Mouse (Mus musculus) lung, adult 2 months (tissue): ENCODE measurements around the gene Arhgap4. TPM values are rescaled to one million over a fixed set of nuclear protein-coding genes. Genes with fewer than 3 reads are reported as not detected.
A peak's percentile ranks its signal among the peaks of the same experiment; 100 is the strongest.

Experiments used
- DNase-seq: peaks from one replicate; pipeline ENCODE4 v3.0.0; 2022
- H3K4me1 ChIP-seq: fragments of 200-500 bp; 2 replicates; pipeline ENCODE4 v1.6.1; 2011; ENCODE audit warnings: low read length; ENCODE audit not compliant: control insufficient read depth, insufficient read depth
- H3K4me3 ChIP-seq: fragments of 200-500 bp; replicated peaks from 2 replicates; pipeline ENCODE3; 2011; ENCODE audit warnings: low read depth, mild to moderate bottlenecking, control low read depth, low read length; ENCODE audit errors: extremely low read depth
- CTCF ChIP-seq: fragments of 200-500 bp; IDR thresholded peaks from 2 replicates; pipeline ENCODE4 v1.5.1; 2011; ENCODE audit warnings: mild to moderate bottlenecking, low read length, control low read depth; ENCODE audit not compliant: insufficient read depth
- POLR2A ChIP-seq: fragments of 200-500 bp; IDR thresholded peaks from 2 replicates; pipeline ENCODE4 v1.6.1; 2011; ENCODE audit warnings: low read depth, mild to moderate bottlenecking, control low read depth, low read length, borderline replicate concordance; ENCODE audit errors: extremely low read depth
- WGBS: fragments of 180-500 bp; shearing (Covaris S2); methylation state at CpG from one replicate; pipeline ENCODE4 v1.1.7; 2018; 5-methylcytosine and 5-hydroxymethylcytosine counted together
- polyA plus RNA-seq: library from polyadenylated mRNA; depleted of rRNA; stranded (reverse); fragments of >200 nt; gene quantifications from 2 replicates; pipeline ENCODE4 v1.2.3, GENCODE M21; 2012

Gene Arhgap4
- polyA plus RNA-seq, 1 experiment = 39.0 TPM

DNA sequence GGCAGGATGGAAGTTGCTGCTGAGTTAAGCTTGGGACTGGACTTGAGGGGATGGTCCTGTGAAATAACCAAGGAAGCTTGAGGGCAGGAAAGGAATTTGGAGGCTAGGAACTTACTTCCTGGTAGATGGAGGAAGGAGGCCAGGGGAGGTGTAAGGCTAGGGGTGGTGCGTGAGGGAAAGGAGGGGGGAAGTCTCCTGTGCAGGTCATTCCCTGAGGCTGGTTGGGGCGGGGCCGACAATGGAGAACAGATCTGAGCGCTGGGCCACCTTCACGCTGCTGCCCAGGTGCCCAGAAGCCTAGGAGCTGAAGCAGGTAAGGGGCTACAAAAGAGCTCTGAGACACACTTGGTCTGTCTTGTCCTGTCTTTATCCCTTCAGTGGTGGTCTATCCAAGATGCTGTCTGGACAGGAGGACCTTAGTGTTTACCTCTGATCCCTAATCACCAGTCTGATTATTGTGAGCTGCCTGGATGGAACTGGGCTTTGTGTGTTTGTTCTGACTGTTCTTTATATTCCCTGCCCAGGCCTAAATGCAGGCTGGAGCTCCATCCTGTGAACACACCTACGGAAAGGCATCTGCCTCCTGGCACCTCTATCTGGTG, 30.0 kb downstream of the Arhgap4 start, which contains the start of gene Avpr2:
TSS of gene Avpr2 (plus strand) at position 552 of the 602 bp plus-strand sequence.
- Histone ChIP-seq H3K4me3 (no peak within 1 kb of the TSS), H3K4me1 (no peaks in the 10 kb centered on the region)
- DNase-seq = no peak
- 75% methylated on average over 6 of the region's 6 CpGs for WGBS
- TF ChIP-seq POLR2A (no peak), CTCF (no peak)

DNA sequence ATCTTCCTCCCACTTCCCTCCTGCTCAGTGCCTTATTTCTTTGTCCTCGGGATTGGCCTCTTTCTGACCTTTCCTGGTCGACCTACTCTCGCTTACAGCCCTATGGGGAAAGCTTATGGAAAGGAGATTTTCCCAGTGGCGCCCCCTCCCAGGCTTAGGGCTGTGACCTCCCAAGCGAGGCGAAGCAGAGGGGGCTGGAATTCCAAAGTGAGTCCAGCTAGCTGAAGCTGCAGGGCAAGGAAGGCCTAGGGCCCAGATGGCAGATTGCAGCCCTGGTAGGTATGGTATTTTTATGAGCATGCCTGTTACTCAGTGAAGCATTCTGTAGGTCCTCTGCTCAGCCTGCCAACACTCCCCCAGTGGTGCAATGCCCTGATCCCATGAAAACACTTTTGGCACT, 40.2 kb downstream of the Arhgap4 start:
- no peak for TF ChIP-seq POLR2A
- TF ChIP-seq CTCF = no peak
- WGBS = 43% methylated on average over 6 of the region's 6 CpGs
- DNase-seq = no peak
- no peaks in the 10 kb centered on the region for H3K4me1 ChIP-seq
- H3K4me3 ChIP-seq = no peak overlapping the region

DNA sequence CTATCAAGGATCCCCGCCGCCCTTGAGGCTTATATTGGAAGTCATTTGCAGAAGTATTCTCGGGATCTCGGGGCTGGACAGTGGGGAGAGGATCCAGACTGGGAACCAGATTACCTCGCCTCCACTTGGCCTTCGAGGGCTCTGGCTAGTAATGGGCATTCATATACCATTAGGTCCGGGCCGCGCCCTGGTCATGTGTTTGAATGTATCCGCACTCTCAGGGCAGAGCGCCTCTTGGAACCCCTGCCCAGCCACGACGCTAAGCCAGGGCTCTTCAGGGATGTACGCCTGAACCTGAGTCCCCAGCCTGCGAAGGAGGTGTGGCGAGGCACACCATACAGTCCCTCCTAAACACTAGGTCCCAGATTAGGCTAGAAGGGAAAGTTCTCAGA, 40.6 kb downstream of the Arhgap4 start:
- Histone ChIP-seq H3K4me1 (no peaks in the 10 kb centered on the region), H3K4me3 (no peak overlapping the region)
- no peak for TF ChIP-seq CTCF
- TF ChIP-seq POLR2A = no peak
- DNase-seq = no peak
- 41% methylated on average over 16 of the region's 16 CpGs for WGBS

DNA sequence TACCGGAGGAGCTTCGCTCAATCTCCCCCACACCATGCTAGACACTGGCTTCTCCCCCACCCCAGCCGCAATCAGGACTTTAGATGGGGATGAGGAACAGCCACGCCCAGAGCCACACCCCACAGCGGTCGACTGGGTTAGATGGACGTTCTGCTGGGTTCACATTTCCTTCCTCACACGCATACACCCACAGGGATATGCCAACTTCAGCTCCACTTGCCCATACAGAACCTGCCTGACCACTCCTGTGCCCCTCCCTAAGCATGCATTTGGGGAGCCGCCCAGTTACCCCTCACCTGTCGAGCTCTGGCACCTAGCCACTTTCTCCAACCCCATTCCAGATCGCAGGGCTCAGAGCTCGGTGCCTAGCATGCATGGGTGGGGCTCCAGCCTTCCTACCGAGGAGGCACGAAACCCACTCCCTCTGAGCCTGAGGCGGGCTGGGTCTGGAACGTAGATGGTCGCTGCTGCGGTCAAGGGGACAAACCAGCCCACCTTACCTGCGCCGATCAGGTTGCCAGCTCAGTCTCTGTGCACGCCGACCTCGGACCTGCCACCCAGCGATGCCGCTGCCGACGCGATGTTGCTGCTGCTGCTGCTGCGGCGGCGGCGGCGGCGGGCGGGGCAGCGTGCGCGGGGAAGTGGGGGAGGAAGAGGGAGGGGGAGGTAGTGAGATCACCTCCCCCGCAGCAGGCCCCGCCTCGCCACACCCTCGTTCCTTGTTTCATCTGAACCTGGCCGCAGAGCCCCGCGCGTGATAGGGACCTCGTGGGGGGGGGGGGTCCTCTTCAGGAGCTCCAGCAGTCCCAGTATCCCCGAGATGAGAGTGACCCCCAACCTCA, 41.3 kb downstream of the Arhgap4 start:
- DNase-seq = peak; percentile 23
- Histone ChIP-seq H3K4me3 (peak overlapping the region; percentile 60), H3K4me1 (no peaks in the 10 kb centered on the region)
- 28% methylated on average over 40 of the region's 48 CpGs for WGBS
- no peak for TF ChIP-seq CTCF
- TF ChIP-seq POLR2A = no peak

DNA sequence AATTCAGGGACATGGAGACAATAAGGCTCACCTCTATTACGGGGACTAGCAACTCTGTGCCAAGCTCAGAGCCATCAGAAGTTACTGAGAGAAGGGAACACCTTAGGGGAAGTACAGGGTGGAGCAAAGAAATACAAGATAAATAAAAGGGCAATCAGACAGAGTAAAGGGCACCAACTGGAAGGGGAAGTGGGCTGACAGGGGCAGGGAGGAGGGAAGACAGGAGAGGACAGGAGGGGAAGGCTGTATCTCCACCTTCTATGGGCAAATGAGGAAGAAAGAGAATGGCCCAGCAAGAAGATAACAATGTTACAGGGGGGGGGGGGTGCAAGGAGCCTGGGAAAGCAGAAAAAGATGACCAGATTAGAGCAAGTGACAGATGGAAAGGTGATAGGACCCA, 44.7 kb downstream of the Arhgap4 start:
- WGBS = 64% methylated on average over 1 of the region's 1 CpGs
- no peak for TF ChIP-seq CTCF
- no peak for TF ChIP-seq POLR2A
- Histone ChIP-seq H3K4me3 (no peak overlapping the region), H3K4me1 (no peaks in the 10 kb centered on the region)
- DNase-seq = no peak

DNA sequence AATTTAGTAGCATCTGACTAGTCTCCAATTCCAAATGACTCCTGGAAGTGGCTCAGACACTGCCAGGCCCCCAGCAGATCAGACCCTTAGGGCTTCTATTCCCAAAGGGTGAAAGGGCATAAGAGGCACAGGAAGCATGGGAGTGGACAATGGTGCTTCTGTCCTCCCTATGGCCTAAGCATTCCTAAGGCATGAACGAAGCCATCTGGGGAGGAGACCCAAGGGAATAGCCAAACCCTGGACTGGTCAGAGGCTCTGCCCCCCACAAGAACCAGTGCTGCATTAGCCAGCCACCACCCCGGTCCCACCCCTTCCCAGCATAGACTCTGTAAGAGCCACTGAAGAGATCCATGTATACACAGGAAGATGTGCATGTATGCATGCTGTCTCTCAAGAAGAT, 45.8 kb downstream of the Arhgap4 start:
- TF ChIP-seq CTCF (no peak), POLR2A (no peak)
- no peaks in the 10 kb centered on the region for H3K4me1 ChIP-seq
- DNase-seq = no peak
- WGBS = 65% methylated on average over 2 of the region's 2 CpGs
- no peak overlapping the region for H3K4me3 ChIP-seq

DNA sequence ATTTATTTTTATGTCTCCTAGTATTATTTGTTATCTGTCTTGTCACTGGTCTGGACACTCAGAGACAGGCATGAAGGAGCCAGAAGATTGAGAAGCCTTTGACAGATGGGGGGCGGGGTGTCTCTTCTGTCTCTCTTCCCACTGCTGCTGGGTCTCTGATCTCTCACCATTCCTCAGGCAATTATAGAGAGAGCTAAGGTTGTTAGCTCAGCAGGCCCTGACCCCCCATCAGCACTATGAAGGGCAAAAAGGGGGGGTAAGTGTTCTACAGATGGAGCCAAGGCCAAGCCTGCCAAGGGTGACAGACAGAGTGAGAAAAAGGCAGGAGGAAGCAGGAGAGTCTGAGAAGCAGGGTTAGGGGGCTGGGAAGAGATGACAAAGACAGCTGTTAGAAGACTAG, 49.7 kb downstream of the Arhgap4 start:
- 66% methylated on average over 1 of the region's 1 CpGs for WGBS
- Histone ChIP-seq H3K4me3 (no peak overlapping the region), H3K4me1 (no peaks in the 10 kb centered on the region)
- TF ChIP-seq POLR2A = no peak
- no peak for TF ChIP-seq CTCF
- DNase-seq = no peak

DNA sequence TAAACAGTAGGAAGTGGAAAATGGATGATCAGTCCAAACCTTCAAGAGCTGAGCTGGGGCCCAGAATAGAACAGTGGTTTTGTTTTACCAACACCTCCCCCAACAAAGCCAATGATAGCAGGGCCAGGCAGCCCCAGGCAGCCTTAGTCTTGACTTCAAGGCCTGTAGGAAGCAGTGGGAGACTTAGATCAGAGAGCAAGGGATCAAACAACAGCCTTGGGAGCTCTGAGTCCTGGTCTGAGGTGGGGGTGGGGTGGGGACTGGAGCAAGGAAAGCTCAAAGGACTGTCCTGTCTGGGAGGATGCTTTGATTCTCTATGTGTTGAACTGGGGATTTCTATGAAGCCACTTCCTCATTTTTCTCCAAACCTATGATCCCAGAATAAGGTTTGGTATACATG, 50.2 kb downstream of the Arhgap4 start:
- no peak for DNase-seq
- Histone ChIP-seq H3K4me3 (no peak overlapping the region), H3K4me1 (no peaks in the 10 kb centered on the region)
- TF ChIP-seq POLR2A = no peak
- TF ChIP-seq CTCF = no peak

DNA sequence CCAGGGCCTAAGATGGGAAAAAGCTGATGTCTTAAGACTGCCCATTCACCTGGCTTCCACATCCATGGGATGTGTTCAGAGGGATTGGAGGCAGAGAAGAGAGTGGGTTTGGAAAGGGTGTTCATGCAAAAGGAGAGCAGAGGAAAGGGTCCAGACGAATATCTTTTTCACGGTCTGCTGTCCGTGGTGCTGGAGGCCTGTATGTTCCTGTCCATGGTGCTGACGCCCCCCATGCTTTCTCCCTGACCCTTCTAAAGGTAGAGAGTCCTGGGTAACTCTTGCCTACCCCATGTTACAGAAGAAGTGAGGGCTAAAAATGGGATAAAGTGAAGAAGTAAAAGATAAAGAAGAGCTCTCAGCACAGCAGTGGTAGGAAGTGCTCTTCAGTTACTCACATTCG, 52.3 kb downstream of the Arhgap4 start:
- no peak for DNase-seq
- no peak for TF ChIP-seq POLR2A
- TF ChIP-seq CTCF = no peak
- Histone ChIP-seq H3K4me3 (no peak overlapping the region), H3K4me1 (no peaks in the 10 kb centered on the region)
- WGBS = 14% methylated on average over 5 of the region's 5 CpGs

DNA sequence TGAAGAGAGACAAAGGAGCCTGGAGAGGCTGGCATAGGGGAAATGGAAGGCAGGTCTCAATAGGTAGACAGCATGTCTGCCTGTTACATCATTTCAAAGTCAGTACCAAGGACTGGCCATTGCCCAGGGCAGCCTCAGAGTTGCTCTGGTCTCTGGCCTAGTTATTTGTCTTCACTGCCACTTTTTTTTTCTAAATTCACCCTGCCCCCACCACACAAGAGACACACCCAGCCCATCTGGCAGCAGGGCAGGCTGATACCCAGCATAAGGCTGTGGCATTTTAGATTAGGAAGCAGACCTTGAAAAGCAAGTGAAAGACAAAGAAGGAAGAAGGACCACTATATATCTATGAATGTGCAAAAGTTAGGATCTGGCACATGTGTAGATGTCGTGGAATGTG, 53.8 kb downstream of the Arhgap4 start:
- TF ChIP-seq CTCF = no peak
- TF ChIP-seq POLR2A = no peak
- H3K4me3 ChIP-seq = no peak overlapping the region
- no peaks in the 10 kb centered on the region for H3K4me1 ChIP-seq
- no peak for DNase-seq
- 54% methylated on average over 1 of the region's 1 CpGs for WGBS
